Mouse (Mus musculus): ENCODE measurements around the gene Usp12. TPM values are rescaled to one million over a fixed set of nuclear protein-coding genes. Genes with fewer than 3 reads are reported as not detected.
"Not testable (repeated sequence)": the region's sequence is repeated elsewhere in the genome, so short reads cannot be mapped to it uniquely, and the experiment has no call there.

Gene Usp12
- polyA plus RNA-seq, 1 experiment from 2014 or later = 7.8 TPM

GRCm38 (mm10) chr5:146749857-146750256, 44.9 kb downstream of the Usp12 start:
- Histone ChIP-seq H3K36me3 (peaks cover 55% of the 10 kb centered on the region), H3K9me3 (replicated peaks) (no peaks in the 10 kb centered on the region), H3K27me3 (no peaks in the 10 kb centered on the region), H3K9ac (no peak overlapping the region), H3K4me3 (replicated peaks) (no peak overlapping the region), H3K4me1 (replicated peaks) (0 out of 2 replicates have a peak, but pooled peaks cover 7% of the 10 kb centered on the region), H3K4me2 (no peak overlapping the region), H3K27ac (no peak overlapping the region)
- 65% methylated on average over 5 of the region's 5 CpGs for WGBS (ENCODE audit: insufficient replicate concordance)
- DNase-seq (no peak), ATAC-seq (ENCODE audit: low read depth) (no peak)

GRCm38 (mm10) chr5:146736970-146737495, 57.8 kb downstream of the Usp12 start:
- Histone ChIP-seq H3K27ac (no peak overlapping the region), H3K36me3 (peaks cover 58% of the 10 kb centered on the region), H3K9me3 (replicated peaks) (no peaks in the 10 kb centered on the region), H3K4me3 (replicated peaks) (no peak overlapping the region), H3K4me2 (no peak overlapping the region), H3K9ac (no peak overlapping the region), H3K4me1 (replicated peaks) (no peaks in the 10 kb centered on the region), H3K27me3 (no peaks in the 10 kb centered on the region)
- WGBS (ENCODE audit: insufficient replicate concordance) = 86% methylated on average over 9 of the region's 9 CpGs
- DNase-seq (no peak), ATAC-seq (ENCODE audit: low read depth) (no peak)

- ATAC-seq (ENCODE audit: low read depth) (no peak), DNase-seq (no peak)
- Histone ChIP-seq H3K4me2 (no peak overlapping the region), H3K9me3 (replicated peaks) (no peaks in the 10 kb centered on the region), H3K9ac (no peak overlapping the region), H3K4me1 (replicated peaks) (no peaks in the 10 kb centered on the region), H3K27ac (no peak overlapping the region), H3K36me3 (peaks cover 58% of the 10 kb centered on the region), H3K27me3 (no peaks in the 10 kb centered on the region), H3K4me3 (replicated peaks) (no peak overlapping the region)
- WGBS (ENCODE audit: insufficient replicate concordance) = 85% methylated on average over 18 of the region's 18 CpGs
These were observed 58.5 kb downstream of the Usp12 start for GRCm38 (mm10) chr5:146736348-146736747.

- H3K4me3 ChIP-seq (replicated peaks); H3K27me3 ChIP-seq; ATAC-seq (ENCODE audit: low read depth); DNase-seq; H3K4me2 ChIP-seq; H3K9ac ChIP-seq; H3K4me1 ChIP-seq (replicated peaks); H3K9me3 ChIP-seq (replicated peaks); H3K27ac ChIP-seq: not testable (repeated sequence)
- peaks cover 50% of the 10 kb centered on the region for H3K36me3 ChIP-seq
- 77% methylated on average over 1 of the region's 9 CpGs for WGBS (ENCODE audit: insufficient replicate concordance)
These were observed 59.8 kb downstream of the Usp12 start for GRCm38 (mm10) chr5:146735054-146735453.

GRCm38 (mm10) chr5:146733888-146734640, 60.7 kb downstream of the Usp12 start:
- DNase-seq (no peak), ATAC-seq (ENCODE audit: low read depth) (peak; percentile 64)
- H3K4me1 ChIP-seq (replicated peaks) = no peaks in the 10 kb centered on the region
- H3K4me3 ChIP-seq (replicated peaks) = no peak overlapping the region
- no peaks in the 10 kb centered on the region for H3K9me3 ChIP-seq (replicated peaks)
- H3K9ac ChIP-seq = no peak overlapping the region
- no peak overlapping the region for H3K4me2 ChIP-seq
- no peaks in the 10 kb centered on the region for H3K27me3 ChIP-seq
- H3K36me3 ChIP-seq = peaks cover 40% of the 10 kb centered on the region
- WGBS (ENCODE audit: insufficient replicate concordance) = 72% methylated on average over 12 of the region's 12 CpGs
- H3K27ac ChIP-seq = no peak overlapping the region

- no peak overlapping the region for H3K4me2 ChIP-seq
- 88% methylated on average over 7 of the region's 7 CpGs for WGBS (ENCODE audit: insufficient replicate concordance)
- H3K4me3 ChIP-seq (replicated peaks) = no peak overlapping the region
- no peak overlapping the region for H3K27ac ChIP-seq
- H3K36me3 ChIP-seq = peaks cover 35% of the 10 kb centered on the region
- DNase-seq (no peak), ATAC-seq (ENCODE audit: low read depth) (no peak)
- no peaks in the 10 kb centered on the region for H3K4me1 ChIP-seq (replicated peaks)
- no peak overlapping the region for H3K9ac ChIP-seq
- no peaks in the 10 kb centered on the region for H3K27me3 ChIP-seq
- no peaks in the 10 kb centered on the region for H3K9me3 ChIP-seq (replicated peaks)
These were observed 61.4 kb downstream of the Usp12 start for GRCm38 (mm10) chr5:146733372-146733771.

- Histone ChIP-seq H3K4me1 (replicated peaks) (no peaks in the 10 kb centered on the region), H3K27ac (no peak overlapping the region), H3K4me3 (replicated peaks) (no peak overlapping the region), H3K9ac (no peak overlapping the region), H3K9me3 (replicated peaks) (no peaks in the 10 kb centered on the region), H3K36me3 (no peaks in the 10 kb centered on the region), H3K27me3 (no peaks in the 10 kb centered on the region), H3K4me2 (no peak overlapping the region)
- 78% methylated on average over 4 of the region's 4 CpGs for WGBS (ENCODE audit: insufficient replicate concordance)
- DNase-seq (no peak), ATAC-seq (ENCODE audit: low read depth) (no peak)
These were observed 67.8 kb downstream of the Usp12 start for GRCm38 (mm10) chr5:146727006-146727405.

GRCm38 (mm10) chr5:146724956-146725355, 69.8 kb downstream of the Usp12 start:
- Histone ChIP-seq H3K27ac (no peak overlapping the region), H3K4me3 (replicated peaks) (no peak overlapping the region), H3K9me3 (replicated peaks) (no peaks in the 10 kb centered on the region), H3K9ac (no peak overlapping the region), H3K4me1 (replicated peaks) (no peaks in the 10 kb centered on the region), H3K36me3 (no peaks in the 10 kb centered on the region), H3K27me3 (no peaks in the 10 kb centered on the region), H3K4me2 (no peak overlapping the region)
- ATAC-seq (ENCODE audit: low read depth) = no peak
- 48% methylated on average over 3 of the region's 3 CpGs for WGBS (ENCODE audit: insufficient replicate concordance)
- DNase-seq = no peak

GRCm38 (mm10) chr5:146723452-146723851, 71.4 kb downstream of the Usp12 start:
- H3K9me3 ChIP-seq (replicated peaks) = no peaks in the 10 kb centered on the region
- DNase-seq (no peak), ATAC-seq (ENCODE audit: low read depth) (no peak)
- H3K36me3 ChIP-seq = no peaks in the 10 kb centered on the region
- H3K9ac ChIP-seq = no peak overlapping the region
- no peak overlapping the region for H3K4me3 ChIP-seq (replicated peaks)
- H3K4me1 ChIP-seq (replicated peaks) = no peaks in the 10 kb centered on the region
- no peak overlapping the region for H3K4me2 ChIP-seq
- H3K27me3 ChIP-seq = no peaks in the 10 kb centered on the region
- WGBS (ENCODE audit: insufficient replicate concordance) = 82% methylated on average over 5 of the region's 5 CpGs
- H3K27ac ChIP-seq = no peak overlapping the region

- H3K9ac ChIP-seq = no peak overlapping the region
- whole genome bisulfite sequencing (ENCODE audit: insufficient replicate concordance) = 68% methylated on average over 14 of the region's 14 CpGs
These were observed 72.6 kb downstream of the Usp12 start for GRCm38 (mm10) chr5:146722226-146722625.

GRCm38 (mm10) chr5:146719584-146720356, 75.0 kb downstream of the Usp12 start:
- H3K9ac ChIP-seq = no peak overlapping the region
- DNase-seq (no peak), ATAC-seq (ENCODE audit: low read depth) (no peak)
- H3K4me3 ChIP-seq (replicated peaks) = no peak overlapping the region
- H3K27ac ChIP-seq = no peak overlapping the region
- no peaks in the 10 kb centered on the region for H3K27me3 ChIP-seq
- H3K4me1 ChIP-seq (replicated peaks) = no peaks in the 10 kb centered on the region
- H3K36me3 ChIP-seq = no peaks in the 10 kb centered on the region
- H3K9me3 ChIP-seq (replicated peaks) = no peaks in the 10 kb centered on the region
- 72% methylated on average over 27 of the region's 27 CpGs for WGBS (ENCODE audit: insufficient replicate concordance)
- H3K4me2 ChIP-seq = no peak overlapping the region

More at GRCm38 (mm10) chr5:146722226-146722625, 72.6 kb downstream of the Usp12 start:
- H3K4me3 ChIP-seq (replicated peaks) = no peak overlapping the region
- DNase-seq (no peak), ATAC-seq (ENCODE audit: low read depth) (no peak)
- no peaks in the 10 kb centered on the region for H3K4me1 ChIP-seq (replicated peaks)
- no peak overlapping the region for H3K4me2 ChIP-seq
- H3K27me3 ChIP-seq = no peaks in the 10 kb centered on the region
- H3K9me3 ChIP-seq (replicated peaks) = no peaks in the 10 kb centered on the region
- H3K27ac ChIP-seq = no peak overlapping the region
- H3K36me3 ChIP-seq = no peaks in the 10 kb centered on the region

Measured in liver, embryonic 13.5 days (tissue).